Mouse (Mus musculus) cerebellum, adult 8-10 months (tissue): ENCODE measurements at regions not wholly inside any gene's neighbourhood (a gene's known extent, or its start where the extent isn't known, plus 50 kb on each side); places are given as distances from the start of the nearest gene placed in this dataset.

ENCODE experiments used
- DNase-seq: peaks from one replicate; pipeline ENCODE4 v3.0.0; 2022

DNA sequence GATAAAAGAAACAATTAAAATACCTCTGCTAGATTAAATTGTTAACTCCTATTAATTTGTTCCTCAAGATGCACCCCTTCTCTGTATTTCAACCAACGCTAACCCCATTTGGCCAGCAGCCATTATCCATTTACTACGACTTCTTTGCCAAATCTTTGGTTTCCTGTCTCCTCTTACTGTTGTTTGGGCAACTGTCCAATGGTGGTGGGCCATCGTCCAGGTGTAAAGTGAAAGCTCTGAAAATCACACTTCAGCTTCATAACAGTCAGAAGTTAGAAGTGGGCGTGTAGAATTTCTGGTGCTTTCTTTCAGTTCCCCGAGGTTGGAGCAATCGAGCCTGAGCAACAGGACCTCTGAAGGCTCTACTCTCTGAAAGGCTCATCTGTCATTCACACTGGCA is 66.8 kb upstream of the Zbtb20 start:
- DNase-seq: no peak

DNA sequence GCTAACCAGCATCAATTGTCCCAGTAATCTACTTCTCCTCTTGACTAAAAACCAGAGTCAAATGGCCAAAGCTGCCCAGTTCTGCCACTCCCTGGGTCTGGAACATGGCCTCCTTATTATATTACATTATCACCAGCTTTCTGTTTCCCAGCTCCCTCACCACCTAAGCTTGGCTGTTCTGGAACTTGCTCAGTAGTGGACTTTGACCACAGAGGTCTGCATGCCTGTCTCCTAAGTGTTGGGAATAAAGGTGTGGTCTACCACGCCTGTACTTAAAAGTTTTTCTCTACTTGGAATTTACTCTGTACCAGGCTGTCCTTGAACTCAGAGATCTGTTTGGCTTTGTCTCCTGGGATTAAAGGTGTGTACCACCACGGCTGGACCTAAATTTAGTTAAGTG is 68.1 kb upstream of the Zbtb20 start:
- DNase-seq: no peak

DNA sequence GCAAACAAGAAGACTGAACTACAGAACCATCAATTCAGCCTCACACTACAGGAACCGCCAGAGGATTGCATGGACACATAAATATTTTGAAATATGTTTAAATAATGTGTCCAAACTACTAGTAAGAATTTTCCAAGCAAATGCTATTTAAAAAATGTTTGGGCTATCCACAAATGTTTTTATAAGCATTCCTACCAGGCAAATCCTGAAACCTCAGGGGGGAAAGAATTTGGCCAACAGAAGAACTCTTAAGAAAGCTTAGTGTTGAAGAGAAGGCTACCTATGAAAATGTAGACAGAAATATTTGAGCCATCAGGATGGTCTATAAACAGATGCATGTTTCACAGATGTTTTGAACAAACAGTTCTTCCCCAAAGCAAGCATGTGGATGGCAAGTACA is 72.1 kb upstream of the Zbtb20 start:
- no peak for DNase-seq

DNA sequence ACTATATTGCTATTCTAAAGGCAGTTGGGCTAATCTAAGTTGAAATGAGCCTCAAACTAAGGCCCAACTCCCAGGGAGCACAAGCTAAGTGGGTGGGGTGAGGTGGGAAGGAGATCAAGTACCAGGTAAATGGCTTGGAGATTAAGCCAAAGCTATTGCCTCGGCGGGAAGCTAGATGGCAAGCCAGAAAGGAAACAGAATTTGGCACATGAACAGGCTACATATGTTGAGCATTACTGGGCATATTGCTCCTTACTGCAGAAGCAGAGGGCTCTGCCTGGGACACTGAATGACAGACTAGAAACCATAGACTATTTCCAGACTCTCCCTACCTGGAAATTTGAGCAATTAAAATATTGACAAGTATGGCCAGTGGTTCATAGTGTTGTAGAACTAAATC is 83.1 kb upstream of the Zbtb20 start:
- peak; percentile 56 for DNase-seq

DNA sequence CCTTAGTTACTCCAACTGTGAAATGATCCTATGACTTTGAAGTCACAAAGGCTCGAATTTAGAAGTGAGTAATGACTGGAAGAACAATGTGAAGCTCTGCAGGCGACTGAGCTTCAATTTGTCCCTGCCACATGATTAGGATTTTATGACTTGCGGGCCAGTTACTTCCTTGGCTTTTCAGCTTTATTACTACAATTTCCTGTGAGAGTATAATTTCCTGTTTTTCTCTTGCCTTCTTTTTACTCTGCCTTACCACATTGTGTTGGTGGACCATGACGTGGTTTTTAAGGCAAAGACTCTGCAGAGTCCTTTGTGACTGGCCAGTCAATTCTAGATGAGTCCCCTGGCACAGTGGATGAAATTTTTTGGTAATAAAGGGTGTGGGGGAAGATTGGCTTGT is 91.0 kb upstream of the Zbtb20 start:
- DNase-seq: no peak

DNA sequence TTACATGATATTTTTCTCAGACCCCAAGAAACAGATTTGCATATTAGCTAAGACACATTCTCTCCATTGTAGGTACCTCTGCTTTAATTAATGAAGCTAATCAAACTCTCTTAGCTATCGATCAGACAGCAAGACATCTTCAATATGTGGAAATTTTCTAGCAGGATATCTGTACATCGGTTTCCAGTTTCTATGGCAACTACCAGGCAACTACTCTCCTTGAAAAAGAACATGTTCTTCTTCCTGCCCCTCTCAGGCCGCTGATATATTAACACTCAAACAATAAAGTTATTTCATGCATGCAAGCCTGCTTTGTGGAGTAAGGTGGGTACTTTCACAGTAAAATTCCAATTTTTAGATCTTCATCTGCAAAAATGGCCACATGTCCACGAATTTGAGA is 91.7 kb upstream of the Zbtb20 start:
- DNase-seq: no peak

DNA sequence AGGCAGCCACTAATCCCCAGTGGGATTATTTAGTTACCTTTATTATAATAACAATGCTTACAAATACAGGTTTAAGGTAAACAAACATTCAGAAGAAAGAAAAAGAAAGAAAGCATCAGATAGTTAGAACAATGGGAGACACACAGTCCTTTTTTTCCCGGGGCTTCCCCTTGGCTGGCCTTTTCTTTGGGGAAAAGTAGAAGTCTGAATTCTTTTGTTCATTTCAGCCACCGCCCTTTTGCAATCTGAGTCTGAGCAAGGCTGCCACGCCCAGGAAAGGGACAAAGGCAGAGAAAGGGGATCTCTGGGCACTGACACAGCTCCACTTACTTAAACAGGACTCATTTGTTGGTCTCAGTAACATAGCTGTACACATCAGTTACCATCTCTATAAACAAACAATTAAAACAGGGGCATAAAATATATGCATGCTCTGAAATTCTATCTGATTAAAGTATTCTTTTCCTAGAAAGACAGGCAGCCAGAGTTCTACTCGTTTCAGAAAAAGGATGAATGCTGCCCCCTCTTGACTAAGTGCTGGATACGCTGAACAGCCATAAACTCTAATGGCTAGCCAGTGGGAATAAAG is 93.5 kb upstream of the Zbtb20 start:
- DNase-seq: peak; percentile 47

DNA sequence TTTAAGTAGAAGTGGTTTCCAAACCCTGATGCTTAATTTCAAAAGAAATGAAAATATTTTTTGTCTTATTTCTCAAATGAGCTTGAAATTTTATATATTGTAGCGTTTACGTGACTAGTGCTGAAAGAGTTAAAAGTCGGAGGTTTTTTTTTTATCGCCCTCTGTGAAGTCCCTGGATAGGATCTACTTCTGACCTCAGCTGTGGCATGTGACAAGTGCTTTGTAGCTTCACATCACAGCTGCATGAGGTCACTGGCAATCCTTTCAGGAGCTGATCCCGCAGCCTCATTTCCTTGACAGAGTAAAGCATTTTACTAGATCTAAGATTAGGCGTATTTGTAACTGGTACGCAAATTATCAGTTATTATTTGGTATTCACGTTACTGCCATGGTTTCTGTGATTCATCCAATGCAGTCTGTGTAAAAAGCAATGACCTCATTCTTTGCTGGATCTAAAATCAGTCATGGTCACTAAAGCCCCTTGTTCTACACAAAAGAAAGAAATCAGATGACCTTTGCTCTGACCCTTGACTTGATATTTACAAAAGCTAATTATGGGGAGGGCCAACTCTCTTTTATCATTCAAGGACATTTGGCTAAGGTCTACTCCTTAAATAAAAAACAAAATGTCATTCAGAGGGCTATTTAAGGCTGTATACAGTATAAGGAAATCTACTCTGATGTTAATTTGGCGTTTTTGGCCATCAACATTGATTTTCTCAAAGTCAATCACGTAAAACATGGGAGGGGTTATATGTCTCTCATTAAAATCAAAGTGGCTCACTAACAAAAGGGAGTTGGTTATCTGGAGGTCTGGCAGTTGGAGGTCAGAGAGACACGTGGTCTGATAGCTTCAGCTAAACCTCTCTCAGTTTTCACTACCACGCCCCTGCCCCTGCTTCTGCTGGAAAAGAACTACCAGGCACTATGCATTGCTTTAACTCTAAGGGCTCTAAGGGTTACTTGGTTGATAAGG is 94.3 kb upstream of the Zbtb20 start:
- DNase-seq: no peak

DNA sequence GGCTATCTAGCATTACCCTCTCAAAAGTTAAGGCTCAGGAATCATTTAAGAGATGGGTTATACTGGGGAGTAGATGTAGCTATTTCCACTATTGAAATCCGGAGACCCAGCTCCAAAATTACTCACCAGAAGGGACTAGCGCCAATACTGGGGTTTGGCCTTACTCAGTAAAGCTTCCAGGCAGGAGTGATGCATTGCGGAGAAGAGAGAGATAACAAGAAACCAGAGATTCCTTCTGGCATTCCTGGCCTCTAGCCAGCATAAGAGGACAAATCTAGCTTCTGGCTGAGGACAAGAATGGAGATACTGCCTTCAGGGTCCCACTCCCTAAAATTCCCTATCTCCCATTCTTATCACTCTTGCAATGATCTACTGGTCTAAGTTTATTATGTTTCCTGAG is 95.7 kb upstream of the Zbtb20 start:
- DNase-seq: no peak

DNA sequence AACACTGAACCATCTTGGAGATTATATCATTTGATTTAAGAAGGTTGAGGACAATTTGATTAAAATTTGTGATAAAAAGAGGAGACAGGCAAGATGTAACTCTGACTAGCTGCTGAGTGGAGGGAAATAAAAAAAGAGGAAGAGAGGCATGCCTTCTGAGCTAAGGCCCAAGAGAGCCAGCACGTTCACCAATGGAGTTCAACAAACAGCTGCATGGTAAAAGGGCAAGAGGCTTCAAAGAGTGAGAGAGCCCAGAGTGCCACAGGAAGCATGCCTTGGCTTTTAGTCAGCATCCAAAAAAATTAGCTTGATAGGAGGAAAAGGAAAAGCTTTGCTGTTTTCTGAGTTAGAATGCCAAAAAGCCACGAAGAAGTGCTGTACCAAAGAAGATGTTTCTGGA is 103.0 kb upstream of the Zbtb20 start:
- no peak for DNase-seq

DNA sequence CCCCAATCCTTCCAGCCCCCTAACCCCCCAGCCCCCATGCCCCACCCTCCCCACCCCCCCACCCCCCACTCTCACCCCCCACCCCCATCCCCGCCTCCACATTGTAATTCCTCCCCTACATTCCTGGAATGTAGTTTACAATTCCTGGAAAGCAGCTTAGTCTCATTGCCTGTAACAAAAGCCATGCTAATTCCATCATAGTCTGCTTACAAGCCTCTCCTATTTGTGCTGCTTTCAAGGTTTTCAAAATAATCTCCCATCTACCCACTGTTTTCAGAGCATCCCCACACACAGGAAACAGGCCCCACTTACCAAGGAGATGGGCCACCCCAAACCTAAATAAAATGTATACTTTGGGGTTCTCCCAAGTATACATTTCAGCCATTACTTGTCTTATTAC is 105.5 kb upstream of the Zbtb20 start:
- DNase-seq: no peak

DNA sequence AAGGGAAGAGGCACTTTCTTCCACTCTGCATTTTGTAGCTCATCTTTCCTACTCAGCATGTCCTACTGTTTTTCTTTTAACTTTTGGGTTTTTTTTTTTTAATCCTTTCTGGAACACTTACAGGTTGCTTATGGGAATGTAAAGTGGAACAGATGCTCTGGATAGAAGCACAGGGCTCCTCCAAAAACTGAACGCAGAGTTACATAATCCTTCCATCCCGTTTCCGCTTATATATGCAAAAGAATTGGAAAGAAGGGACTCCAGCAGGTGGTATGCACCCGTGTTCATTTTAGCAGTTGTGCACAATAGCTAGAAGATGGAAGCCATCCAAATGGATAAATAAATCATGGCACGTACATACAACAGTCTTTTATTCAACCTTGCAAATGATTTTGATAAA is 127.0 kb upstream of the Zbtb20 start:
- no peak for DNase-seq

DNA sequence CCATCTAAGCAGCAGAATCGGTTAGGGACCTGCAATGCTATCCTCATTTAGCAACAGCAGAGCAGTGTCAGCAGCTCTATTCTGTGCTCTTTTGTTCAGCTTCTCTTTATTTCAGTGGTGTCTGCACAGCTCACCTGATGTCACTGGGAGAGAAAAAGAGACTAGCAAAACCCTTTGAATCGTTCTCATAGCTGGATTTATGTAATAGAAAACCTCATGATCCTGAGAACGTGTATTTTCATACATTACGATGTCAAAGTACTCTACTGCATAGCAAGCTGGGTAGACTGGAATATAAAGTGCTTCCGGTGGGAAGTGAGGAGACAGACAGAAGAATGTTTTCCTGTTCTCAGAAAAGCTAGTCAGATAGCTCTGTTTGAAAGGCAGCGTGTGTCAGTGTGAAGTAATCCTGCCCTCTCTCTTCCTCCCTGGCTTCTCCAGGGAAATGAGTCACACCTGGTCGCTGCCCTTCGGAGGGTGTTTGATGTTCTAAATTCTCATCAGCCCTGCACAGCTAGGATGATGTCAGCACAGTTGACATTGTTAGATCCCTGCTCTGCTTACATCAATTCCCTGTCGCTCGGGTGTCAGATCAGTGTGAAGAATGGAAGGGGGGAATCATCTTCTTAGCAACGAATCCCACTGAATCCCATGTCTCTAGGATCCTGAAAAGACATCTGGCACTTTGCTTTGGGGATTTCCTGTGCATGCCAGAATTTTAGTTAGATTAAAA is 129.6 kb upstream of the Zbtb20 start:
- no peak for DNase-seq

DNA sequence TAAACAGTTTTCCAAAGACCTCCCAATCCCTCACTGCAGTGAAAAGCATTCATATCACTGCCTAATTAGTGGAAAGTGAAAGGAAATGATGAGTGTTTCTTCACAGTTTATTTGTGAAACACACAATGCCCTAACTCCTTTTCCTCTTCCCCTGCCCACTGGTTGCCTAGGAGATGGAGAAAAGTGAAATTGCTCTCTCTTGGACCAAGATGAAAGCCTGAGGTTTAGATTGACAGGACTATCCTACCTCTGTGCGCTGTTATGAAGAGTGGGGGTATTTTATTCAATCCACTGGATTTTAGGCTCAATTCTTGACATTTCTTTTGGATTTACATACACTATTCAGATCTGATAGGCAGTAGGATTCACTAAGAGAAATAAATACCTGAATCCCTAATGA is 132.1 kb upstream of the Zbtb20 start:
- no peak for DNase-seq

DNA sequence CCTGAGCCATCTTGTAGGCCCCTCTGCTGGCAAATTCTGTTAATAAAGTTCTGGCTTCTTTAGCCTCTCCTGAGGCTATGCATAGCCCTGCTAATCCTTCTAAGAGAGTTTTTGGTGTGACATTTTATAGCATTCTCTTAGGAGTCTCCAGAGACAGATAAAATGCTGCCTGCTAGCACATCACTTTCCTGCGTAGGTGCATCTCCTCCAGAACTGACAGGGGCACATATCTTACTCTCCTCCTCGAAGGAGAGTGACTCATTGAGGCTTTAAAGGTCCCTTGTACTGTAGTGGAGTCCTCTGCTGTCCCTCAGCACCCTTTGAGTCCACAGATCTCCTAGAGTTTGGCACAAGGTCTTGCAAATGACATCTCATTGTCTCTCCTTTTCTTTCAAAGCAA is 132.6 kb upstream of the Zbtb20 start:
- DNase-seq: no peak

DNA sequence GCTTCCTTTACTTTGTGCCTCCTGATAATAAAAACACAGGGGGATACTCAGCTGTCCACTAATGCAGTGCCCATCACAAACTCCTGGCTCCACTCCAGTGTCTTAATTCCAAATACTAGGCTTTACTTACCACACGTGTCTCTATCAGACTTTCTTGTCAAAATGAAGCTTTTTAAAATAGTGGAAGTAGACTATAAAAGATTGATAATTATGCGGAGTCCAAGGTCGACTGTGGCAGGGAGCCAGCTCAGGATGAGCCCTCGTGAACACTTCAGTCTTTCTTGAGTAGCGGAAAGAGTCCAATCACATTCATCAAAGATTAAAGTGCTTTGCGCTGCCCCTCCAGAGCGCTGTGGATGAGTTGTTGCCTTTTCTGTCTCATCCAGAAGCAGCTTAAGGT is 147.9 kb upstream of the Zbtb20 start:
- DNase-seq: no peak

DNA sequence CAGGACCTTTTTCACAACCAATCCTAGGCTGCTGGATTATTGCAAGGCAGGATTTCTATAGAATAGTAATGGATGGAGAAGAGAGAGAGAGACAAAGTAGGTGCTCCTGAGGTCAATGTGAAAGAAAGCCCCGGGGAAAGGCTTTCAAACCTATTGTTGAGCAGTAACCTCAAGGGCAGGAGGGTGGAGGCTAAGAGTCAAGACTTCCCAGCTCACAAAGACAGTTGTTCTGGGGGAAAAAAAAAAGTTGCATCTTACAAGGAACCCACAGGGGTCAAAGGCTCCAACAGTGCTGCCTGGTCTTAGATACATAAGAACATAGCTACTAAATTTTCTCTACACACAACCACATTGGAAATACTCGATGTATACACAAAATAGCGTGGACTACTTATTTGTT is 155.8 kb upstream of the Zbtb20 start:
- DNase-seq: no peak

DNA sequence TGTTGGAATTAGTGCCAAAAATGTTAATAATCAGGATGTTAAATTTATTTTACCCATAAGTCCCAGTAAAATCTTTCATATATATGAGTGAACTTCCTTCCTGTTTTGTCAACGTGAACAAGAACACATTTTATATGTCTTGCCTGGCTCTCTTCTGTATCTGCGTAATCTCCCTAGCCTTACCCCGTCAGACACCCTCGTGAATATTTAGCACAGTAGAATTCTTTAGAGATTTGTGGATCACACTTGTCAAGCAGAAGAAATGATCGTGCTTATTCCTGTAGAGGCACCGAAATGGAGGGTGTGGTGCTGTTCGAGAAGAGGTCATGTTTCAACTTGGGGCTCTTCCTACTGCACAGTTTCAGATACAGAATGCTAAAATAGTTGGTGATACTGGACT is 157.2 kb upstream of the Zbtb20 start:
- no peak for DNase-seq

DNA sequence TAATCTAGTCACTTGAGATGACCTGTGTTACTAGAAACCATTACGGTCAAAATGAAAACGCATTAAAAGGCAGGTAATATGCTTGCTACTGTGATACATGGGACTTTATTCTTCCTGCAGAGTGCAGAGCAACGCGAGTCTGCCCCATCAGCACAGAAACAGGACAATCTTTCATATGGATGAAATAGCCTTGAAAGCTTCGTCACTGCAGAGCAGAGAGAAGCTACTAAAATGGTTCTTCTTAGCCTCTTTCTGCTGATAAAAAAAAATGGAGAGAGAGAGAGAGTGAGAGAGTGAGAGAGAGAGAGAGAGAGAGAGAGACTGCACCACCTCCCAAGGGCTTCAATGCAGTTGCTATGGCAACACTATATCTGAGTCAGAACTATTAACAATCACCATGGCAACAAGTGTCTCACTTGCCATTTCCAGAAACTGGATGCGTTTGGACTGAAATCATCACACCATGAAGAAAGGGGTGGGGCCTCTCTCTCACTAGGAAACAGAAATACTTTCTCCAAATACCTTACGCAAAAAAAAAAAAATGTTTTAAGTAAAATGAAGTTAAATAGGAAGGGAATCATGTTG is 157.8 kb upstream of the Zbtb20 start:
- no peak for DNase-seq

DNA sequence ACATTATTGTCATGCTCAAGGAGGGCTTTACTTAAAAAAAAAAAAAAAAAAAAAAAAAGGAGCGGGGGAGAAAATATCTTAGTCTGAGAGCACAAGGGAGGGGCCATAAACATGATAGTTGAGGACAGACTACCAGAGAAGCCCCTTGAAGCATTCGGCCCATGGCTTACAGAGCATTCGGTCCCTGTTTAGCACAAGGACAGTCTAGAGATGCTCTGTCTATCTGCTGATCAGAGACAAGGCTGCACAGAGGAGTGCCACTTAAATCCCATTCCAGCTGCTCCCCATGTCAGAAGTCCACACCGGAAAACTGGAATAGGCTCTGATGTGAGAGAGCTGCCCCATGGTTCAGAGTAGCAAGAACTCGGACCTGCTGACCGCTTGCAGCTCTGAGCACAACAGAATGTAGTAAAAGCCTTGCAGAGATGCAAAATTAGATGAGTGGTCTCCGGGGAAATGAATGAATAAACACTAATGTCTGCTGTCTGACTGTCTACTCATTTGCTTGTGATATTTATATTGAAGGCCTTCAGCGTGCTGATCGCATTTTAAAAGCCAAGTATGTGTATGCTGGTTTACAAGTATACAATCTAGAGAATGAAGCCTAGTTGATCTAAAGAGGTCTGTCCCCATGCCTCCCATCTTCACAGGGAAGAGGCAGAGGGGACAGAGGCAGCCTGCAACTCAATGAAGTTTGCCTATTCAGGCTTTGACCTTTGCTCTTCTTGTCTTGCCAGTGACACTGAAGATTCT is 158.4 kb upstream of the Zbtb20 start:
- DNase-seq: no peak

DNA sequence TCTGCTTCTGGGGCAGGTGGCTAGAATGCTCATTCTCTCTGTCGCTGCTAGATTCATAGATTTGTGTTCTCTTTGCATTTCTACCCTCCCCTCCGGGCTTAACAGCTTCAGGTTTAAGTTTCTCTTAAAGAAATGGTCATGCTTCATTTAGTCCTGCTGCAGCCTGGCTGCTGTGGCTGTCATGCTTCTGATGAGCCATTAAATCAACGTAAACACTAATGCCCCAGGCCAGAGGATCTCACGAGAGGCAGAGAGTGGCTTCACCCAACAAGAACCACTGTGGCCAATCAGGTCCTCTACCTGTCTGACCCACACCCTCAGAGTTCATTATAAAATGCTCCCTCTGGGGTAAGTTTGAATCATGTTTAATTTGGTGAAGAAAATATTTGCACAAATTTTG is 173.0 kb upstream of the Zbtb20 start:
- DNase-seq: no peak

DNA sequence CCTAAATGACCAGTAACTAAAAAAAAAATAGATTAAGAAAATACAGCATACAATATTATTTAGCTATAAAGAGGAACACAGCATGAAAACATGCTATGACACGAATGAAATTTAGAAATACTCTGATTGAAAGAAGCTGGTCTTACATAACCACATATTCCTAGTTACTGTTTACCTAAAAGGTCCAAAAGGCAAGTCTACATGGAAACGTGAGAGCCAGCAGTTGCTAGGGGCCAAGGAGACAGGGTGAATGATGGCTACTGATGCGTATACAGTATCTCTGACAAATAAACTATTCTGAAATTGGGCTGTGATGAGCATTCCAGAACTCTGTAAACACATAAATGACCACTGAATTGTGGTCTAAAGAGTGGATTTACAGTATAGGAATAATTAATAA is 194.5 kb upstream of the Zbtb20 start:
- DNase-seq: no peak

DNA sequence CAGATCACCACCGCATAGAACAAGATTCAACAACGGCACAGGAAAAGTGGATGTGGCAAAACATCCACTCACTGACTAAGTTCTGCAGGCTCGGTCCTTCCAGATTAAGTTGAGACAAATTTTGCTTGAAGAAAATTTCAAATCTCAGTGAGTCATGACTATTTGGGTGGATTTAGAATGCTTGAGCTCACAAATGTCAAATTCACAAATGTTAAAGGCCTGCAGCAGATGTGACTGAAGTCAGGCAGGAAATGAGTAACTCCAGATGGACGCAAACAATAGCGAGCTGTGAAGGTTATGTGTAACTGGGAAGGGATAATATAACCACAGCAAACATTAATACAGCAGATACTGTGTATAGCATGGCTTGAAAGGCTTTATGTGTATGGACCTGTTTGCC is 198.5 kb upstream of the Zbtb20 start:
- DNase-seq: no peak
